Mouse (Mus musculus) WW6 (cell line): Measurements from ENCODE around the gene Rpl13.

Source experiments
- DNase-seq: peaks from one replicate; pipeline ENCODE4 v3.0.0-alpha.2; 2013; ENCODE audit warnings: low read depth, low spot score

Gene Rpl13

DNA sequence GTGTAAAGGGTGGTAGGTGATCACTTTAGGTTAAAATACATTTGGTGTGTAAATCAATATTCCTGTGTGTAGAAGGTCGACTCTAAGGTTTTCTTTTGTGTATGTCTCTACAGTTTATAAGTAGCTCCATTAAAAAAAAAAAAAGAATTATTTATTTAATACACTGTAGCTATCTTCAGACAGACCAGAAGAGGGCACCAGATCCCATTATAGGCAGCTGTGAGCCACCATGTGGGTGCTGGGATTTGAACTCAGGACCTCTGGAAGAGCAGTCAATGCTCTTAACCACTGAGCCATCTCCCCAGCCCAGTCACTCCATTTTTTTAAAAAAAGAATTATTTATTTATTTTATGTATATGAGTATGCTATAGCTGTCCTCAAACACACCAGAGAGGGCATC is 5.9 kb downstream of the Rpl13 start:
- DNase-seq: no peak

DNA sequence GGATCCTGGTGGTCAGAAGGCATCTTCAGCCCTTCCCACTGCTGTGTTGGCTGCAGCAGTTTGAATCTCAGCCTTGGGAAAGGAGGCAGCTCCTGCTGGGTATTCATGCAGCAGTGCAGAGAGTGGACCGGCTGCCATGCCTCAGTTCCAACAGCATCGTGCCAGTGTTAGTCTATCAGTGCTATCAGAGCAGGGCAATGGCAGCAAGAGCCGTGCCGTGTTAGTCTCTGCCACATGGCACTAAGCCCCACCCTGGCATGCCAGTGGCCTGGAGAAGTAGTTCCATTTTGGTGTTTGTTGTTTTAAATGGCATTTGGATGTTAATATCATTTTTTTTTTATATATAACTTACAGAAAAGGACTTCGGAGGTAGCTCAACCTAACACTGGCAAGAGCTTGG is 6.8 kb downstream of the Rpl13 start:
- DNase-seq: no peak

DNA sequence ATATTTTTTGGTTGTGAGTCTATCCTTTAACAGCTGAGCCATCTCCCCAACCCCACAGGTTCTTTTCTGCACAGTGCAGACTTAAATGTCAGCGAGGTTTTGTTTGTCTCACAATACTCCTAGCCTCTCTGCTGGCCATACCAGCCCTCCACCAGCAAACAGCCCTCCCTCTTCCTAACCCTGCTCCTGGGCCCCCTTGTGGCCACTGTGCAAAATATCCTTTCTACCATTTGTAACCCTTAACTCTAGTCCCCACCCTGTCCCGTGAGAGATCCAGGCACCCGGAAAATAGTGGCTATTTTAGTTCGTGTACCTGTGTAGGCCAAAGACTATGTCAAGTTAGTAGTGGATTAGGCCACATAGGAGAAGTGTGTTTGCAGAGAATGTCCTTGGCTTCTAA is 8.5 kb downstream of the Rpl13 start:
- peak; percentile 70 for DNase-seq

DNA sequence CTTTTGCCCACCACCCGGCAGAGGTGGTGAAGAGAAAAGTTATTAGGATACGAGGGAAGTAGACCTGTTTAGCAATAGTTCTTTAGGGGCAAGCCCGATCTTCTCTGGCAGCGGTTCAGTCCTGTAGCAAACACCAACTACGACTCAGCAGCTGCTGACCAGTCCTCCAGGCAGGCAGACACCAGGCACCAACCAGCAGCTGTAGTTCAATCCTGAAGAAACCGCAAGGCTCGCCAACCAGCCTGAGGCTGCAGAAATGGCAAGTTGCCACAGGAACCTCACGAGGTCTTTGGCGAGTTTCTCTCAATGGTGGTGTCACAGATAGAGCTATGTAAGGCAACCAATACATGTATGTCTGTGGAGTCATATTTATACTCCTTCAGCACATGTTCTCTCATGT is 10.7 kb downstream of the Rpl13 start:
- DNase-seq: no peak

DNA sequence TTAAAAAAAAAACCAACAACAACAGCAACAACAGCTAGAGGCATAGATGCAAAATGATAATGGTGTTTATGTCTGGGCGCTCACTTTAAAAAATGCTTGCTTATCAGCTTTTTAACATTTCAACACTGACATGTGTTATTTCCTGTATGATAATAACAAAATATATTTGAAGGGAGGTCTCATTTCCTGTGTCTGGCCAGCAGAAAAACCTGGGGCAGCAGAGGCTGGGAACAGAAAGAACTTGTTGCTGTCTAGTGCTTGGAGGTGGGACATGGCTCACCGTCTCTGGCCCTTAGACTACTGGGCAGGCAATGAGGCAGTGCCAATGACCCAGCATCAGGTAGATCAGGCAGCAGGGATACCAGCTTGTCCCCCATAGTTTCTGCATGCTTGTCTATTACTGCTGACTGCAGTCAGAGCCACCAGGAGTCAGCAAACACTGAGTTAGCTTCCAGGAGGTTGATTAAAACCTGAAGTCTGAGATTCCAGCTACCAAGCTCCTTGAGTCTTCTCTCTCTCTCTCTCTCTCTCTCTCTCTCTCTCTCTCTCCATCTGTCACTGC is 11.8 kb downstream of the Rpl13 start:
- DNase-seq: no peak

DNA sequence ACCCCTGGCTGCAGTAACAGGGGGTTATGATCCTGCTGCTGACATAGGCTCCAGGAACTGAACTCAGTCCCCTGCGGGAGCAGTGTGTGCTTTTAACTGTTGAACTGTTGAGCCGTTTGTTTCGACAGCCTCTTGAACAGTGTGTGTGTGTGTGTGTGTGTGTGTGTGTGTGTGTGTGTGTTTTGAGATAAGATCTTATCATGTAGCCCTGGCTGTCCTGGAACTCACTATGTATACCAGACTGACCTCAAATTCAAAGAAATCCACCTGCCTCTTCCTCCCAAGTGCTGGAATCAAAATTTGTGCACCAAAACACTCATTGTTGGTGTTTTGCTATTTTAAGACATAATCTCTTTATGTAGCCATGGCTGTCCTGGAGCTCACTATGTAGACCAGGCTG is 12.5 kb downstream of the Rpl13 start:
- no peak for DNase-seq

DNA sequence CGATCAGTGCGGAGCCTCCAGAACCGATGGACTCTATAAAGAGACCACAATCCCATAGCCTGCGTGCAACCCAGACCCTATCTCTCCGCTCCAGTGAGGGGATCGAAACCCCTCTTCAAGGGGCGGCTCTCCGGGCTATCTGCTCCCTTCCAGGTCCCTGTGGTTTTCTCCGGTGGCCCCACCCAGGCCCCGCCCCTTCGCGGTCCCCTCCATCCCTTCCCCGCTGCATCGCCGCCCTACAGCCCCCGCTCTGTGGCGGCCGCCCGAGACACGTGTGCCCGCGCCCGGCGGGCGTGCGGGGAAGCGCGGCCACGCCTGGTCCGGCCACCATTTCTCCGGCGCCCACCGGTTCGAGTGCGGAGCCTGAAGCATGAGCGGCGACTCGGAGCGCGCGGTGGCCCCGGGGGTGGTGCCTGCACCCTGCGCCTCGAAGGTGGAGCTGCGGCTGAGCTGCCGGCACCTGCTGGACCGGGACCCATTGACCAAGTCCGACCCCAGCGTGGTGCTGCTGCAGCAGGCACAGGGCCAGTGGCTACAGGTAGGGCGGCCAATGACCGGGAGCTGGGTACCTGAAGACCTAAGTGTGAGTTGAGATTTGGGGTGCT is 15.1 kb downstream of the Rpl13 start, which contains the start of gene Cpne7:
TSS of gene Cpne7 (plus strand) at position 248 of the 605 bp plus-strand sequence.
- no peak for DNase-seq

DNA sequence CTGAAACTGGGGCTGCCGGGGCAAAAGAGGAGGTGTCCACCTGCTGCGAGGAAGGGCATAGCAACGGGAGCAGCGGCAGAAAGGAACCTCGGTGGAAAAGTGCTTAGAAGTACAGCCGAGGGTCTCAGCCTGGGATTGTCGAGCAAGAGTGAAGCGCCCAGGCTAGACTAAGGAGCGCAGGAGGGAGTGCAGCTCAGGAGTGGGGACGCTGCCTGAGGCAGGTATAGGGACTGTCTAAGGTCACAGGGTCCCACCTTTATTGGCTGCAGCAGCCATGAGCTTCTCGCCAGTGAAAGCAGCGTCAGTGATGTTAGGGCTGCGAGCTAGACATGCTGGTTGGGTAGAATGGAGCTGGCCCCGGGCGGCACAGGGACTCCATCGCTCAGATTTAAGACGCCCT is 15.6 kb downstream of the Rpl13 start:
- no peak for DNase-seq

DNA sequence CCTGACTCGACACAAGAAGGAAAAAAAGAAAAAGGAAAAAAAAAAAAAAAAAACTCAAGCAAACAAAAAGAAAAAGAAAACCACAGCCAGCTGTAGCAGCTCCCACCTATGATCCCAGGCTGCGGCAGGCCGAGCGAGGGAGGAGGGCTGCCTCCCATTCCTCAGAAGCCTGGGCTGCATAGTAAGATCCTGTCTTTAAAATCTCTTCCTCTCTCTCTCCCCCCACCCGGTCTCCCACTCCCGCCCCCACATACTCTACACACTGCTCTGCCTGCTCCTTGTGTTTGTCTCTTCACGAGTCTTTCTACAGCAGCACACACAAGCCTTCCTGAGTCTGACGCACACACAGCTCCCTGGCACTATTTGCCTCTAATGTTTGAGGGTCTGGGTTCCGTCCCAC is 19.9 kb downstream of the Rpl13 start:
- no peak for DNase-seq

DNA sequence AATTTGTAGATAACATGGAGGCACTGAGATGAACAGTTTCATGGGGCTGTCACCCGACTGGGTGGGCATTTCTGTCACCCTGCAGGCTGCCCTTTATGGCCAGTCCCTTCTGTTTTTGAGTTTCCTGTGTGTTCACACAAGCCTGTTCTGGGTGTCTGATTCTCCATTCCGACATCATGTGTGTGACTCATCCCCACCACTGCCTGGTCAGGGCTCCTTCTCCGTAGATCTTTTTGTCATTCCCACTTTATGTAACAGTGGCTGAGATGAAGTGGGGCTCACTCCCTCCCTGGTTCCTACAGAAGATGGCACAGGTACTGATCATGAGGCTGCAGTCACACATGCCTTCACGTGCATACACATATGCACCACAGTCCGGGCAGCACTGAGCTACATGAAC is 20.5 kb downstream of the Rpl13 start:
- no peak for DNase-seq

DNA sequence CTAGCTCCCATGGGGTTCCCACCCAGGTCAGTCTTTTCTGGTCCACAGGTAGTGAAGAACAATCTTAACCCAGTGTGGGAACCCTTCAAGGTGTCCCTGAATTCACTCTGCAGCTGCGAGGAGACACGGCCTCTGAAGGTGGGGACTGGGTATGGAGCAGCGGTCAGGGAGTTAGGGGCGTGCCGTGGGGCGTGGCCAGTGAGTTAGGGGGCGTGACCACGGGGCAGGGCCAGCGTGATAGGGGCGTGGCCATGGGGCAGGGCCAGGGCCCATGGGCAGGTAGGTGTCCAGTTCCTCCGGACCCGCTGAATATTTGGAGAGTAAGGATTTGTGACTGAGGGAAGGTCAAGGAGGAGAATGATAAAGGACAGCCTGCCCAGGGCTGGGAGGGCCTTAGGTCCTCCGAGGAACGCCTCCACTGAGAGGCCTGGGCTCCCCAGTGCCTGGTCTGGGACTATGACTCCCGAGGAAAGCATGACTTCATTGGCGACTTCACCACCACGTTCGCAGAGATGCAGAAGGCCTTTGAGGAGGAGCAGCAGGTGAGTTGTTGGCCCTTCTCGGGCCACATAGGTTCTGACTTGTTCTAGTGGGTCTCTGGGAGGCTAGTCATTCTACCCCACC is 24.2 kb downstream of the Rpl13 start:
- no peak for DNase-seq

DNA sequence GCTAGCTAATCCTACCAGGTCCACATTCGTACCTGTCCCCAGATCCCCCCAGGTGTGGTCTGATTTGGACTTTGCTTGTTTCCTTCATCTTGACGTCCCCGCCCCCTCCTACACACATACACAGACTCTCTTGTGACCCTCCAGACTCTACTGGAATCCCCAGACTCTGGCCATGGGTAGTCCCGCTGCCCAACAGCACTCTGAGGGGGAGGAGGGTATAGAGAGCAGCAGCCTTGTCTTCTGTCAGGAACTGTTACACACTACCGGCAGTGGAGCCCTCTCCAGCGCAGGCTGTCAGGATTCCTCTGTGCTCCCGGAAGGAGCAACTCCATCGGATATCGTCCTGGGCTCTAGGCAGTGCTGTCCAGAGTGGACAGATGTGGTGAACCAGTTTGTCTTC is 28.9 kb downstream of the Rpl13 start:
- DNase-seq: no peak

DNA sequence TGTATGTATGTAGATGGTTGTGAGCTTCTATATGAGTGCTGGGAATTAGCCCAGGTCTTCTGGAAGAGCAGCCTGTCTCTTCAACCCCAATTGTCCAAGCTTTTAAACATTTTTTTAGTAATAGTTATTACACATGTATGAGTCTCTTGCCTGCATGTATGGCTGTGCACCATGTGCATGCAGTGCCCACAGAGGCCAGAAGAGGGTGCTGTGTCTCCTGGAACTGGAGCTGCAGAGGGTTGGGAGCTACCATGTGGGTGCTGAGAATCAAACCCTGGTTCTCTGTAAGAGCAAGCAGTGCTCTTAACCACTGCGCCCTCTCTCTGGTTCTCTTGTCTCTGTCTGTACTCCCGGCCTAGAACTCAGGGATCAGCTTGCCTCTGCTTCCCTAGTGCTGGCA is 30.8 kb downstream of the Rpl13 start:
- DNase-seq: no peak

DNA sequence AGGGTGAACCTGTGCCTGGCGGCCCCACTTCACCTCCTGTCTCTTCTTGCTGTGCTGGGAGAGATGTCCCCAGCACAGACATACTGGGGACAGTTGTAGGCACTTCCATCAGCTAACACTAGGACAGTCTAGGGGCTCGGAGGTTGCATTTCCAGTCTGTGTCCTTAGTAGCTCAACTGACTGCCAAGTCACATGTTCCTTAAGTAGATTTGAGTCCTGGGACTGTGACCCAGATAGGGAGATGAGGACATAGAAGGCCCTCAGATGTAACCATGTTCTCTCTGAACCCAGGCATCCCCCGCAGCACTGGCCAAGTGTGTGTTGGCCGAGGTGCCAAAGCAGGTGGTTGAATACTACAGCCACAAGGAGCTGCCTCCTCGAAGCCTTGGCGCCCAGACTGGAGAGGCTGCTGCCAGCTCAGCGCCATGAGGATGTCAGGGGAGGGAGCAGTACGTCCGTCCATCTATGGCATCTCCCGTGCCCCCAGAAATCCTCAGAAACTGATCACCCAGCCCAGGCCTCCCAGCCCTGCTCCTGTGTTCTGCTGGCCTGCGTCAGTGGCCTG is 32.1 kb downstream of the Rpl13 start:
- DNase-seq: no peak

DNA sequence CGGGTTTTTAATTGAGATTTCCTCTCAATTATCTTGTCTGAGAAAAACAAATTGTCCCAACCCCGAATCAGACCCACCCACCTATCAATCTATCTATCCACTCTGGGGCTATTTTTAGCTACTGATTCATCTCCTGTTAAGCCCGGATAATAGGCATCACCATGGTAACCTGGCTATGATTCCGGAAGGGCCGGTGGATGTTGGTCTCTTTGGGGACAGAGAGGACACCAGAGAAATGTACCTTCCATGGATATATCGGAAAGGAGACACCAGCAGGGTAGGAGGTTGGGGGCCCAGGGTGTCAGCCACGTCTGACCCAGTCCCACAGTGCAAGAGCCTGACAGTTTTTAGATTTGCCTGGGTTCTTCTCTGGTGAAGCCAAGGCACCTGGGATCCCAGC is 33.3 kb downstream of the Rpl13 start:
- DNase-seq: no peak

DNA sequence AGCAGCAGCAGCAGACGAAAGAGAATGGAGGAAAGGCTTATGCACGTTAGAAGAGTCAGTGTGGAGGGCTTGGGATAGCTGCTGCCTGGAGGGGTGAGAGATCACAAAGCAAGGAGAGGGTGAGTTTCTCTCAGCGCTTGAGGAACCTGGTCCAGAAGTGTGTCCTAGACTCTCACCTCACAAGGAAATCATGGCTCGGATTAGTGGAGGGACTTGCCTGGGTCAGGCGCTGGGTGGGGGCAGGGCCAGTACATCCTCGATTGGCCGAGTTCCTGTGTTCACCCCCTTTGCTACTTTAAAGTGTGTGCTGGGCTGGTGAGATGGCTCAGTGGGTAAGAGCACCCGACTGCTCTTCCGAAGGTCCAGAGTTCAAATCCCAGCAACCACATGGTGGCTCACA is 33.7 kb downstream of the Rpl13 start:
- DNase-seq: no peak

DNA sequence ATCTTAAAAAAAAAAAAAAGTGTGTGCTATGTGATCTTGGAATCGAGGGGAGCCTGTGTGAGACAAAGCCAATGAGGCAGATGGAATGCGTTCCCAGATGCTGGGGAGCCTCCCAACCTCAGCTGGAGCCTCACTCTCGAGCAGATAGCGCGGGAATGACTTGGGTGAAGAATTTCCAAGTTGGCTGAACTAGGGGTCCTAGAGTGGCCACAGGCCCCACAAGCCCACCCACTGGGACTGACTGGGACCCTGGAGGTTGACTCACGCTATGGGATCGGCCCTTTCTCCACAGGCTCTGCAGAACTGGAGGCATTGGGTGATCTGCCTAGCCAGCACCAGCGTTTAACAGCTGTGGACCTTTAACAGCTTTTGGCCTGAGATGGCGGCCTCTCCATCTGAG is 34.1 kb downstream of the Rpl13 start:
- DNase-seq: no peak

DNA sequence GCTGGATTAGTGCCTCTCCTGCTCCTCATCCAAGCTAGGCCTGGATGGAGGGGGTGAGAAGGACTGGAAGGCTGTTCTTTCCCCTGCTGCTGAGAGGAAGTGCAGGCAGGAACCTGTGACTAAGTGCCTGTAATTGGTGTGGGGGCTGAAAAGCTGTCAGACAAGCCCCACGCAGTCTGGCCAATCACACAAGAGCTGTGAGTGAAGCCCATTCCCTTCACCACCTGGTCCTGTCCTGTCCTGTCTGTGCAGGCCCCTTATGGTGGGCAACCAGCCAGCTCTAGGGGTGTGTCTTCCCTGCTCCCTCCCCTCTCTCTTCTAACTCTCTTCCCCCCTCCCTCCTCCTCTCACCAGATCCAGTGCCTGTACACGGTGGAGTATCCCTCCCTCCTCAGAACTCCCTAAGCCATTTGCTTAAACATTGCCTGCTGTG is 35.5 kb downstream of the Rpl13 start:
- no peak for DNase-seq

DNA sequence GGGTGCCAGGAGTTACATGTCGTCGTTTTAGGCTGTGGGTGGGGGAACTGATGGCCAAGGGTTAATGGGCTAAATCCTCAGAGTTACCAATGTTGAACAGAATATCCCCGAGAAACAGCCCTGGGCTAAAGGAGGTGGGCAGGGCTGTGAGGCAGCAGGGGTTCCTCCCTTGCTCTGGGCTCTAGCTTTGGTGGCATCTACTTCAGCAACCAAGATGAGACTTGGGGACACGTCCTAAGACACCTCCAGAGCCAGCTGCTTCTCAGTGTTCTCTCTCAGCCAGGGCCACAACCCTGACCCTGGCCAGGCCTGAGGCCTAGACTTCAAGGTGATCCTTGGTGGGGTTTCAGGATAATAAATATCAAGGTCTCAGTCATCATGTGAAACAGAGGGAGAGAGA is 36.6 kb downstream of the Rpl13 start:
- no peak for DNase-seq

DNA sequence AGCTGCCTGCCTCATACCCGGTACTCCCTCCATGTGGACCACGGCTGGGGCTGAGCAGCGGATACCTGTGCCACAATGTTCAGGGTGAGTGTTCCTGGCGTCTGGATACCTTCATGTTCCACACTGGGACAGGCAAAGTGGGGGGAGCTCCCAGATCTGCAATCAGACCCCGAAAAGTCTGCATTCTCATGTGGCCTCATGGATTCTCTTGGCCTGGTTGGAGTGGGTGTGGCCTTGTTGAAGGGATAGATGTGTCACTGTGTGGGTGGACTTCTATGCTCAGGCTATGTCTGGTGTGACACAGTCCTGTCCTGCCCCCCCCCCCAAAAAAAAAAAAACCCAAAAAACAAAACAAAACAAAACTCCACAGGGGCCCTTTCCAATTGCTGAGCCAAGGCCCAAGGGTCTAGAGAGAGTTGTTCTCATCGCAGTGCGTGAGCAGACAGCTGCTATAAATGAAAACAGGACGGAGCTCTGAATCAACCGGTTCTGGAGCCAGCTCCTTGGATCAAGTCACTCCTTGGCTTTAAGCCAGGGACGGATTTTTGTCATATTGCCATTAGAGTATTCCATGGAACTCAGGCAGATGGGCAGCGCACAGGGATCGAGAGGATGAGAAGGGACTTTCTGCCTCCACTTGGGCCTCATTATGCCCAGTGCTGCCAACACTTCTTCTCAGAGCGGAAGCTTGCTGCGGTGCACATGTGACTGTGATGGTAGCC is 39.8 kb downstream of the Rpl13 start:
- no peak for DNase-seq

DNA sequence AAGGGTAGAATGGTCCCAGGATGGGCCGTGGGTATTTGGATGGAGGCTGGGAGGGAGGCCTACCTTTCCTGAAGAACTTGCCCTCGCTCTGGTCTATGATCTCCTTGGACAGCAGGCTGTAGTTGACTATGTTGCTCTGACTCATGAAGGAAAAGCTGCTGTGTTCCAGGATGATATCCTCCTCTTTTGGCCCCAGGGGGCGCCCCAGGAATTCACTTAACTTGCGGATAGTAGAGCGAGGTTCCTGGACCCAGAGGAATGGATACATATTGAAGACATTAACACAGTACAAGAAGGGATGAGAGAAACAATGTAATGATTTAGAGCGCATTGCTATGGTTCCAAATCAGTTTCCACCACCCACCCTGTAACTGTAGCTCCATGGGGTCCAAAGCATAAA is 43.1 kb downstream of the Rpl13 start:
- DNase-seq: no peak

DNA sequence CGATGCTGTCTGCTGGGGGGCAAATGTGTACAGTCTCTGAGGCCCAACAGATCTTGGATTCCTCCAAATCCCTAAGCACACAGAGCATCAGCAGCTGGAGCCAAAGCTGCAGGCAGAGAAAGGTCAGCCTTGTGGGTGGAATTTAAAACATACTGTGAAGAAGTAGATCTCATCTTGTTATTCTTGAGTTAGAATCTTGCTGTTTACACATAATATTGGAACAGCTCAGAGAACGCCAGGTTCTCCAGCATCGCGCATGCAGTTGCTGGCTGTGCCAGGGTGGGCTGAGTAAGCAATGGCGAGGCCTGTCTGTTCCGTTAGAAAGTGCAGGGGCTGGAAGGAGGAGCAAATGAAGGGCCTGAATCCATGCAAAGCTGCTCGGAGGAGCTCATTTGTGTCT is 44.2 kb downstream of the Rpl13 start:
- DNase-seq: no peak
